Mouse (Mus musculus) CH12.LX (cell line): ENCODE measurements around the gene Fancd2.

Source experiments
- CTCF ChIP-seq, 2 experiments: IDR thresholded peaks in 1 of 2; conservative IDR thresholded peaks in 1 of 2; 2 replicates each; pipeline ENCODE4 v1.5.1; 2011 to 2012; ENCODE audit warnings: low read depth in 2 of 2, low read length in 2 of 2, improper control_type of control experiment in 1 of 2, inconsistent platforms in 1 of 2, mild to moderate bottlenecking in 1 of 2, moderate library complexity in 1 of 2
- PAX5 ChIP-seq: IDR thresholded peaks from 2 replicates; pipeline ENCODE4 v1.6.1; 2012; ENCODE audit warnings: low read length, inconsistent platforms, mixed read lengths

- TF ChIP-seq CTCF (conservative IDR thresholded peaks at IDR 0.05 in 1 of 2, IDR thresholded peaks at IDR 0.05 in 1 of 2; ENCODE audit: low read depth in 2 of 2, low read length in 2 of 2): no peak
- TF ChIP-seq PAX5: no peak
These were observed 47.8 kb downstream of the Fancd2 start for GRCm38 (mm10) chr6:113579306-113579705.
